Comparison of ENCODE assay signal across 8 mouse cellular contexts in the genomic region with DNA sequence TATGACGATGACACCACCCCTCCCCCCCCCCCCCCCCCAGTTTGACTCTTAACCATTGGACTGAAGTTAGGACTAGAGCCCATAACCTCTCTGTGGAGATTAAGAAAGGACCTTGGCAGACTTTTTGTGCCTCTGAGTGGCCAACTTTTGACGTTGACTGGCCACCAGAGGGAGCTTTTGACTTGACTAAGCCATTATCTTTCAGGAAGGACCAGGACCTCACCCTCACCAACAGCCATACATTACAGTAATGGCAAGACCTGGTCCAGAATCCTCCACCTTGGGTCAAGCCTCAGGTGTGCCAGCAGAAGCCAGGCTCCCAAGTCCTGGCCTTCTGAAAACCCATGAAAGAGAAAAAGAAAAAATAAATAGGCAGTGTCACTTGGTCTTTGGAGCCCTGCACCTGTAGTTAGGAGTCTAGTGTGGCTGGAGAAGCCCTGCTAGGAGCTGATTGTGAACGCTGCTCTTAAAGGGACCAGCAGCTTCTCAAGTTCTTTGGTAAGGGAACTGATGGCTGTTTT.
DNase-seq lines count a peak whose midpoint lies in the region; ATAC-seq and TF ChIP-seq lines count a peak whose summit lies in the region.

No protein-coding gene starts in this region.

- peak; percentile 41 for DNase-seq in midbrain, embryonic 14.5 days
- peak; percentile 31 for DNase-seq in adrenal gland, adult 8-10 months
- DNase-seq in gastrocnemius, adult 8-10 months (ENCODE audit: low spot score in 2 of 2) = peak; percentile 40 to 48
- peak; percentile 61 for DNase-seq in thymus, adult 2 months
- DNase-seq in cerebellum, adult 9-10 months = no peak

- H3K9ac ChIP-seq in midbrain, embryonic 14.5 days (replicated peaks; ENCODE audit: low read length) = no peak overlapping the region
- no peak overlapping the region for H3K9ac ChIP-seq in midbrain, embryonic 13.5 days (replicated peaks)
- H3K9ac ChIP-seq in liver, embryonic 12.5 days = no peak overlapping the region
- no peak overlapping the region for H3K9ac ChIP-seq in forebrain, embryonic 13.5 days

- H3K27ac ChIP-seq in midbrain, embryonic 14.5 days (replicated peaks; ENCODE audit: low read depth, low read length) = no peak overlapping the region
- H3K27ac ChIP-seq in midbrain, embryonic 13.5 days = no peak overlapping the region
- H3K27ac ChIP-seq in liver, embryonic 12.5 days = peak overlapping the region; percentile 61; the same call in 1 of the 2 replicates
- no peak overlapping the region for H3K27ac ChIP-seq in thymus, adult 2 months (ENCODE audit: control insufficient read depth, insufficient read depth, low read length)
- no peak overlapping the region for H3K27ac ChIP-seq in forebrain, embryonic 13.5 days

- 67% methylated on average over 3 of the region's 3 CpGs for WGBS in midbrain, embryonic 14.5 days
- WGBS in midbrain, embryonic 13.5 days = 67% methylated on average over 3 of the region's 3 CpGs
- WGBS in liver, embryonic 12.5 days (ENCODE audit: insufficient replicate concordance) = 53% methylated on average over 3 of the region's 3 CpGs
- 70% methylated on average over 3 of the region's 3 CpGs for WGBS in thymus, adult 2 months
- WGBS in forebrain, embryonic 13.5 days = 71% methylated on average over 3 of the region's 3 CpGs

- H3K9me3 ChIP-seq in midbrain, embryonic 14.5 days (ENCODE audit: control insufficient read depth, low read length) = no peaks in the 10 kb centered on the region
- H3K9me3 ChIP-seq in midbrain, embryonic 13.5 days = no peaks in the 10 kb centered on the region
- 0 out of 2 replicates have a peak, but pooled peaks cover 6% of the 10 kb centered on the region for H3K9me3 ChIP-seq in liver, embryonic 12.5 days (replicated peaks)
- peaks cover 6% of the 10 kb centered on the region for H3K9me3 ChIP-seq in forebrain, embryonic 13.5 days (replicated peaks)

- H3K36me3 ChIP-seq in midbrain, embryonic 14.5 days (ENCODE audit: control insufficient read depth, insufficient read depth, low read length) = no peaks in the 10 kb centered on the region
- H3K36me3 ChIP-seq in midbrain, embryonic 13.5 days = no peaks in the 10 kb centered on the region
- H3K36me3 ChIP-seq in liver, embryonic 12.5 days = no peaks in the 10 kb centered on the region
- no peaks in the 10 kb centered on the region for H3K36me3 ChIP-seq in thymus, adult 2 months (ENCODE audit: control insufficient read depth, insufficient read depth, low read length)
- H3K36me3 ChIP-seq in forebrain, embryonic 13.5 days (ENCODE audit: poor library complexity, severe bottlenecking) = no peaks in the 10 kb centered on the region

- ATAC-seq in midbrain, embryonic 14.5 days (ENCODE audit: low FRiP score, low TSS enrichment) = no peak
- ATAC-seq in midbrain, embryonic 13.5 days = no peak
- ATAC-seq in liver, embryonic 12.5 days = no peak
- no peak for ATAC-seq in forebrain, embryonic 13.5 days

- no peak overlapping the region for H3K4me2 ChIP-seq in midbrain, embryonic 14.5 days (ENCODE audit: low read length)
- H3K4me2 ChIP-seq in midbrain, embryonic 13.5 days (replicated peaks) = no peak overlapping the region
- no peak overlapping the region for H3K4me2 ChIP-seq in liver, embryonic 12.5 days
- no peak overlapping the region for H3K4me2 ChIP-seq in forebrain, embryonic 13.5 days

- no peaks in the 10 kb centered on the region for H3K4me1 ChIP-seq in midbrain, embryonic 14.5 days (ENCODE audit: control insufficient read depth, insufficient read depth, low read length)
- H3K4me1 ChIP-seq in midbrain, embryonic 13.5 days (replicated peaks) = no peaks in the 10 kb centered on the region
- H3K4me1 ChIP-seq in liver, embryonic 12.5 days = peaks cover 20% of the 10 kb centered on the region
- peaks cover 9% of the 10 kb centered on the region for H3K4me1 ChIP-seq in thymus, adult 2 months (replicated peaks; ENCODE audit: control insufficient read depth, insufficient read depth, low read length)
- H3K4me1 ChIP-seq in forebrain, embryonic 13.5 days = no peaks in the 10 kb centered on the region

- TF ChIP-seq CTCF in thymus, adult 2 months (IDR thresholded peaks at IDR 0.05; ENCODE audit: borderline replicate concordance, control insufficient read depth, extremely low read depth, insufficient read depth, low read length, poor library complexity) = no peak

- no peaks in the 10 kb centered on the region for H3K27me3 ChIP-seq in midbrain, embryonic 14.5 days (ENCODE audit: control insufficient read depth, insufficient read depth, low read length)
- no peaks in the 10 kb centered on the region for H3K27me3 ChIP-seq in midbrain, embryonic 13.5 days
- H3K27me3 ChIP-seq in liver, embryonic 12.5 days (replicated peaks) = no peaks in the 10 kb centered on the region
- H3K27me3 ChIP-seq in thymus, adult 2 months (ENCODE audit: control insufficient read depth, insufficient read depth, low read length) = no peaks in the 10 kb centered on the region
- H3K27me3 ChIP-seq in forebrain, embryonic 13.5 days = no peaks in the 10 kb centered on the region

- no peak overlapping the region for H3K4me3 ChIP-seq in midbrain, embryonic 14.5 days (replicated peaks; ENCODE audit: low read depth, low read length)
- H3K4me3 ChIP-seq in midbrain, embryonic 13.5 days (replicated peaks) = no peak overlapping the region
- no peak overlapping the region for H3K4me3 ChIP-seq in liver, embryonic 12.5 days
- no peak overlapping the region for H3K4me3 ChIP-seq in thymus, adult 2 months (ENCODE audit: control insufficient read depth, insufficient read depth, low read length)
- H3K4me3 ChIP-seq in forebrain, embryonic 13.5 days = no peak overlapping the region

- no peak for TF ChIP-seq POLR2A in thymus, adult 2 months (IDR thresholded peaks at IDR 0.05; ENCODE audit: control insufficient read depth, extremely low read depth, insufficient read depth, low read length, poor library complexity)
